ENCODE assay signal across 8 mouse cellular contexts in genomic region chr3:96727343-96727827, GRCm38 (mm10). TPM values are rescaled to one million over a fixed set of nuclear protein-coding genes. Genes with fewer than 3 reads are reported as not detected.
DNase-seq lines count a peak whose midpoint lies in the region; ATAC-seq and TF ChIP-seq lines count a peak whose summit lies in the region.

Gene Polr3c, minus strand, starts transcription at chr3:96727628.
Gene Rnf115, plus strand, starts transcription at chr3:96727664.

- peaks cover 12% of the 10 kb centered on the region for H3K36me3 ChIP-seq in hindbrain, embryonic 14.5 days (replicated peaks; ENCODE audit: control insufficient read depth, insufficient read depth)

- peak within 1 kb of the TSS; percentile 65 for H3K4me2 ChIP-seq in hindbrain, embryonic 14.5 days (replicated peaks)

- H3K4me3 ChIP-seq in hindbrain, embryonic 14.5 days (replicated peaks; ENCODE audit: low read length), result peak within 1 kb of the TSS; percentile 95

- peaks cover 23% of the 10 kb centered on the region for H3K4me1 ChIP-seq in hindbrain, embryonic 14.5 days (replicated peaks; ENCODE audit: control insufficient read depth, insufficient read depth, low read length)

- in situ Hi-C loops in Patski (cut with MboI; ENCODE audit: low pct_unique_long_range_greater_than_20kb), result no loop called here

- CTCF ChIA-PET in Patski (lab: Charles Lee), result interaction anchor here (1.2 to 1.4 kb wide), 2 partner anchors 10 to 148 kb away, joined by 3 to 6 read pairs; no protein-coding TSS in a partner anchor

- H3K27me3 ChIP-seq in Patski, result no peaks in the 10 kb centered on the region
- no peaks in the 10 kb centered on the region for H3K27me3 ChIP-seq in hindbrain, embryonic 14.5 days (ENCODE audit: control insufficient read depth, insufficient read depth, low read length)

- peak within 1 kb of the TSS; percentile 84 for H3K27ac ChIP-seq in hindbrain, embryonic 14.5 days

- WGBS in hindbrain, embryonic 14.5 days, result under 1% methylated on average over 35 of the region's 52 CpGs

- peak; percentile 96 for ATAC-seq in Patski
- peak; percentile 97 for ATAC-seq in hindbrain, embryonic 14.5 days (ENCODE audit: low FRiP score)

- peak within 1 kb of the TSS; percentile 94 for H3K9ac ChIP-seq in hindbrain, embryonic 14.5 days

- TF ChIP-seq CTCF in Patski (IDR thresholded peaks at IDR 0.05), result no peak

- POLR2A ChIA-PET in Patski (lab: Charles Lee), result interaction anchor here (0.6 to 0.9 kb wide), 5 partner anchors 10 to 571 kb away, joined by 3 to 4 read pairs (median 3); no protein-coding TSS in a partner anchor

- no peaks in the 10 kb centered on the region for H3K9me3 ChIP-seq in hindbrain, embryonic 14.5 days (ENCODE audit: control insufficient read depth, low read length)

- peak; percentile 96 for DNase-seq in Patski (ENCODE audit: low read depth, low spot score)
- DNase-seq in cerebellum, postnatal 14 days, result peak; percentile 93 to 96
- DNase-seq in frontal cortex, postnatal 25 days (ENCODE audit: low spot score in 2 of 2), result peak; percentile 89 to 90
- peak; percentile 89 for DNase-seq in hindbrain, embryonic 14.5 days (ENCODE audit: low spot score)
- DNase-seq in layer of hippocampus, postnatal 36 days, result peak; percentile 96
- DNase-seq in lung, postnatal 36 days, result peak; percentile 97
- DNase-seq in retina, postnatal 1 day, result peak; percentile 98
- peak; percentile 88 to 98 for DNase-seq in urinary bladder, adult 18-20 months (ENCODE audit: low spot score in 2 of 2)

RNA-seq across cellular contexts. Expression of gene Polr3c, which starts in this region (rescaled TPM):
- 62.5 TPM for polyA plus RNA-seq in Patski (2021)
- 28.1 and 28.3 TPM in 2 replicates for polyA plus RNA-seq in hindbrain, embryonic 14.5 days (2014; fragmentation: Nextera tagmentation; extraction: Ambion mirVana)
- 10 to 100 TPM; 22.0 to 24.1 TPM for total RNA-seq in layer of hippocampus, postnatal 36 days (2021)

RNA-seq across cellular contexts. Expression of gene Rnf115, which starts in this region (rescaled TPM):
- polyA plus RNA-seq in Patski (2021), result 74.8 TPM
- 79.4 and 89.2 TPM in 2 replicates for polyA plus RNA-seq in hindbrain, embryonic 14.5 days (2014; fragmentation: Nextera tagmentation; extraction: Ambion mirVana)
- total RNA-seq in layer of hippocampus, postnatal 36 days (2021), result 10 to 100 TPM; 54.1 to 60.0 TPM

Comparison
In these comparisons a context has a peak if more than half of its experiments do, and no peak if none do; other contexts are left out.
1. Peak in every context shown above with its lines: DNase-seq, ATAC-seq, H3K4me3 ChIP-seq and H3K27ac ChIP-seq.